Mouse (Mus musculus) central nervous system, embryonic 14 days (tissue): ENCODE results near the gene Gm32687. TPM values are rescaled to one million over a fixed set of nuclear protein-coding genes. Genes with fewer than 3 reads are reported as not detected.

Source experiments
- polyA plus RNA-seq: library from polyadenylated mRNA; depleted of rRNA; stranded (reverse); fragments of >200 nt; gene quantifications from 2 replicates; pipeline ENCODE4 v1.2.3, GENCODE M21; 2012; rRNA removed

The Gm32687 gene
- polyA plus RNA-seq: 7.6 and 8.0 TPM in 2 replicates

GRCm38 (mm10) chr10:81863409-81864407 is at the start of gene Gm32687:
Gene Gm32687 (plus strand): TSS chr10:81863934.

GRCm38 (mm10) chr10:81929842-81930743 is 66.4 kb downstream of the Gm32687 start, which contains the start of gene Zfp781:
Gene Zfp781 (minus strand): TSS chr10:81930480.

Other genes starting within 250 kb of the Gm32687 start
- gene Sirt6, start 236.1 kb upstream of the Gm32687 start, polyA plus RNA-seq: 76.7 and 79.5 TPM in 2 replicates
- gene Ankrd24, start 235.4 kb upstream of the Gm32687 start, polyA plus RNA-seq: 70.6 and 82.1 TPM in 2 replicates
- gene Gm10778, start 214.9 kb upstream of the Gm32687 start, polyA plus RNA-seq: 3.0 and 3.1 TPM in 2 replicates
- 7.9 and 8.2 TPM in 2 replicates for gene Zfp433, start 159.1 kb upstream of the Gm32687 start, polyA plus RNA-seq
- gene Gm3055, start 92.8 kb upstream of the Gm32687 start, polyA plus RNA-seq: 12.5 and 12.8 TPM in 2 replicates
- 0.52 and 0.55 TPM in 2 replicates for gene Gm4767, start 51.7 kb upstream of the Gm32687 start, polyA plus RNA-seq
- gene Zfp781, start 66.5 kb downstream of the Gm32687 start, polyA plus RNA-seq: 2.9 and 3.7 TPM in 2 replicates
- gene Zfp873, start 184.2 kb downstream of the Gm32687 start, polyA plus RNA-seq: 9.7 and 10.2 TPM in 2 replicates
- gene BC024063, start 219.4 kb downstream of the Gm32687 start, polyA plus RNA-seq: 2.9 TPM in 2 replicates